Mouse (Mus musculus): ENCODE data around the gene Slc6a9.

DNA sequence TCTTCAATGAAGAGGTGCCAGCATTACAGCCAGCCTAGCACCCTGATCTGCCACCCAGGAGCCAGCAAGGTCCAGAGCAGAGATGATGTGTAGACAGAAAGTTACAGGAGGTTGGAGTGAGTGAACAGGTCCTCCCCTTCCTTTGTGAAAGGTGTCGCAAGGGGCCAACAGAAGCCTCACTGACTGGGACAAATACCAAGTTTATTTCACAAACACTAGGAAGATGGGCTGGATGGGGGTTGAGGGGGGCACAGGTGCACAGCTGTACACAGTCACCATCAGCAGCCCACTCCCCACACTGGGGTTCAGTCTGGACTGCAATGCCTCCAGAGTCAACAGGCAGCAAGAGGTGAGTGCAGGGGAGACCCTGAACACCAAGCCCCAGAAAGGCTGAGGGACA lies 49.8 kb downstream of the Slc6a9 start:
- TF ChIP-seq POLR2A (IDR thresholded peaks at IDR 0.05; ENCODE audit: borderline replicate concordance, insufficient read depth, low read length) (no peak), CTCF (IDR thresholded peaks at IDR 0.05; ENCODE audit: borderline replicate concordance, insufficient read depth, low read depth, low read length) (no peak)
